In the genomic region with DNA sequence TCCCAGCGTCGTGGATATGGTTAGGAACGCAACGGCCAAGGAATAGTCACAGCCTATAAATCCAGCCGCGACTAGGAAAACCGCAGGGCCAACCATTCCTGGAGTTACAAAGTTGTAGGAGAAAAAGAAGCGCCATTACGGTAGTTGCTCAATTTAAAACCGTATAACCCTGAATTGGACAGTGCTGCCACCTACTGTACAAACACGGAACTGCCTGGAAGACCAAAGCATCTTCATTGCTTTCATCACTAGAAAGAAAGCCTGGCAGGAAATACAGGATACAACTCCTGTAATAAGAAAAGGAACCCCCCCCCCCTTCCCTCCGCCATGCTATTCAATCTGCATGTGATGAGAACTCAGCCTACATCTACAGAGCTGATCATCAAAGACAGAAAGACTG, we compare ENCODE assay signal across 7 mouse cellular contexts. TPM values are rescaled to one million over a fixed set of nuclear protein-coding genes. Genes with fewer than 3 reads are reported as not detected.
DNase-seq lines count a peak whose midpoint lies in the region; ATAC-seq and TF ChIP-seq lines count a peak whose summit lies in the region.

No protein-coding gene starts in this region.

- DNase-seq in Muller cell, postnatal 12 days (ENCODE audit: inconsistent ontology term): peak; percentile 27
- DNase-seq in brain, embryonic 14.5 days (ENCODE audit: low read depth): peak; percentile 82
- DNase-seq in forebrain, embryonic 14.5 days (ENCODE audit: low spot score): peak; percentile 85
- DNase-seq in left cerebral cortex, adult 8-10 months (ENCODE audit: low spot score in 2 of 2): peak; percentile 39 to 89
- peak; percentile 41 to 78 for DNase-seq in spleen, adult 18-20 months

- no peak overlapping the region for H3K27ac ChIP-seq in forebrain, embryonic 14.5 days (ENCODE audit: low read depth, low read length)
- H3K27ac ChIP-seq in hindbrain, embryonic 16.5 days (ENCODE audit: low read depth, low read length): no peak overlapping the region
- no peak overlapping the region for H3K27ac ChIP-seq in midbrain, embryonic 16.5 days (ENCODE audit: low read length)

- no peak overlapping the region for H3K4me2 ChIP-seq in forebrain, embryonic 14.5 days (ENCODE audit: low read length)
- no peak overlapping the region for H3K4me2 ChIP-seq in hindbrain, embryonic 16.5 days (ENCODE audit: low read length)
- H3K4me2 ChIP-seq in midbrain, embryonic 16.5 days (ENCODE audit: low read length): no peak overlapping the region

- H3K4me1 ChIP-seq in forebrain, embryonic 14.5 days (ENCODE audit: control insufficient read depth, insufficient read depth, low read length): no peaks in the 10 kb centered on the region
- H3K4me1 ChIP-seq in hindbrain, embryonic 16.5 days (ENCODE audit: control insufficient read depth, insufficient read depth, low read depth, low read length): no peaks in the 10 kb centered on the region
- H3K4me1 ChIP-seq in midbrain, embryonic 16.5 days (ENCODE audit: control insufficient read depth, insufficient read depth, low read length): no peaks in the 10 kb centered on the region

- no peaks in the 10 kb centered on the region for H3K27me3 ChIP-seq in forebrain, embryonic 14.5 days (replicated peaks; ENCODE audit: control insufficient read depth, insufficient read depth, low read length)
- no peaks in the 10 kb centered on the region for H3K27me3 ChIP-seq in hindbrain, embryonic 16.5 days (replicated peaks; ENCODE audit: control insufficient read depth, insufficient read depth, low read length)
- no peaks in the 10 kb centered on the region for H3K27me3 ChIP-seq in midbrain, embryonic 16.5 days (ENCODE audit: control insufficient read depth, insufficient read depth, low read depth, low read length)

- no peak for TF ChIP-seq POLR2A in brain, embryonic 14.5 days (IDR thresholded peaks at IDR 0.05; ENCODE audit: borderline replicate concordance, extremely low read depth, insufficient read depth, insufficient read length, poor library complexity, severe bottlenecking)

- ATAC-seq in forebrain, embryonic 14.5 days: peak; percentile 58; the same call in 1 of the 2 replicates
- peak; percentile 73; the same call in 1 of the 2 replicates for ATAC-seq in hindbrain, embryonic 16.5 days
- ATAC-seq in midbrain, embryonic 16.5 days: peak; percentile 45

- TF ChIP-seq CTCF in brain, embryonic 14.5 days (IDR thresholded peaks at IDR 0.05; ENCODE audit: borderline replicate concordance, extremely low read depth, insufficient read depth, insufficient read length): peak; percentile 72; the same call in 1 of the 2 replicates

- H3K4me3 ChIP-seq in forebrain, embryonic 14.5 days (ENCODE audit: low read depth, low read length): no peak overlapping the region
- H3K4me3 ChIP-seq in hindbrain, embryonic 16.5 days (ENCODE audit: low read length): no peak overlapping the region
- no peak overlapping the region for H3K4me3 ChIP-seq in midbrain, embryonic 16.5 days (ENCODE audit: low read depth, low read length)

- 50% methylated on average over 12 of the region's 12 CpGs for WGBS in forebrain, embryonic 14.5 days
- 39% methylated on average over 12 of the region's 12 CpGs for WGBS in hindbrain, embryonic 16.5 days
- WGBS in midbrain, embryonic 16.5 days: 53% methylated on average over 12 of the region's 12 CpGs

- H3K36me3 ChIP-seq in forebrain, embryonic 14.5 days (ENCODE audit: control insufficient read depth, insufficient read depth, low read length): peaks cover 14% of the 10 kb centered on the region
- peaks cover 14% of the 10 kb centered on the region for H3K36me3 ChIP-seq in hindbrain, embryonic 16.5 days (ENCODE audit: control insufficient read depth, insufficient read depth, low read length)
- H3K36me3 ChIP-seq in midbrain, embryonic 16.5 days (ENCODE audit: control insufficient read depth, insufficient read depth, low read length): peaks cover 7% of the 10 kb centered on the region

- H3K9ac ChIP-seq in forebrain, embryonic 14.5 days (ENCODE audit: low read length): no peak overlapping the region
- no peak overlapping the region for H3K9ac ChIP-seq in hindbrain, embryonic 16.5 days (ENCODE audit: low read depth, low read length)
- H3K9ac ChIP-seq in midbrain, embryonic 16.5 days (ENCODE audit: low read depth, low read length): no peak overlapping the region

- H3K9me3 ChIP-seq in forebrain, embryonic 14.5 days (replicated peaks; ENCODE audit: control insufficient read depth, low read length): no peaks in the 10 kb centered on the region
- H3K9me3 ChIP-seq in hindbrain, embryonic 16.5 days (ENCODE audit: control insufficient read depth, low read length): no peaks in the 10 kb centered on the region; the same call in 1 of the 2 replicates
- no peaks in the 10 kb centered on the region for H3K9me3 ChIP-seq in midbrain, embryonic 16.5 days (replicated peaks; ENCODE audit: control insufficient read depth, low read length, poor library complexity, severe bottlenecking)

RNA-seq across cellular contexts. Expression of gene Slc17a5, which starts 34.9 kb away (rescaled TPM):
- 9.3 and 11.5 TPM in 2 replicates for polyA plus RNA-seq in brain, embryonic 14.5 days (2012; rRNA removed)
- polyA plus RNA-seq in forebrain, embryonic 14.5 days (2014; fragmentation: Nextera tagmentation; extraction: Ambion mirVana): 10.2 and 14.7 TPM in 2 replicates
- polyA plus RNA-seq in hindbrain, embryonic 16.5 days (2015; fragmentation: Nextera tagmentation; extraction: Ambion mirVana): 15.6 and 15.8 TPM in 2 replicates
- total RNA-seq in left cerebral cortex, adult 8-10 months (2022): 10 to 100 TPM; 17.2 to 20.3 (median 19.2) TPM
- polyA plus RNA-seq in midbrain, embryonic 16.5 days (2015; fragmentation: Nextera tagmentation; extraction: Ambion mirVana): 15.9 and 18.5 TPM in 2 replicates

Comparison
In these comparisons a context has a peak if more than half of its experiments do, and no peak if none do; other contexts are left out.
1. DNase-seq: peak in every context shown above with its lines; median percentile 85 in forebrain, embryonic 14.5 days; 82 in brain, embryonic 14.5 days; 64 in left cerebral cortex, adult 8-10 months; 60 in spleen, adult 18-20 months; 27 in Muller cell, postnatal 12 days.